Mouse (Mus musculus) MEL (cell line): Measurements from ENCODE around the gene Lrba. TPM values are rescaled to one million over a fixed set of nuclear protein-coding genes. Genes with fewer than 3 reads are reported as not detected.

Source experiments
- DNase-seq: peaks from one replicate; pipeline ENCODE4 v3.0.0; 2011; ENCODE audit warnings: low read depth, low spot score
- H3K27ac ChIP-seq: 2 replicates; pipeline ENCODE4 v1.5.1; 2012; ENCODE audit warnings: low read depth, mild to moderate bottlenecking, control low read depth, low read length, moderate library complexity; ENCODE audit not compliant: control insufficient read depth
- H3K27me3 ChIP-seq, 2 experiments: fragments of 150-350 bp in 1 of 2; sonication (generic) in 1 of 2; 2 replicates each; pipeline ENCODE4 v1.6.1; 2012; ENCODE audit warnings: low read length in 2 of 2, mild to moderate bottlenecking in 2 of 2, improper control_type of control experiment in 1 of 2, moderate library complexity in 1 of 2; ENCODE audit not compliant: insufficient read depth in 2 of 2, control insufficient read depth in 1 of 2
- H3K36me3 ChIP-seq, 2 experiments: 2 replicates each; pipeline ENCODE4 v1.6.1; 2012 to 2014; ENCODE audit warnings: low read length in 2 of 2, improper control_type of control experiment in 1 of 2, inconsistent platforms in 1 of 2, mild to moderate bottlenecking in 1 of 2; ENCODE audit not compliant: insufficient read depth in 2 of 2, control insufficient read depth in 1 of 2
- H3K4me1 ChIP-seq, 2 experiments: fragments of 150-350 bp in 1 of 2; sonication (generic) in 1 of 2; 2 replicates each; pipeline ENCODE4 v1.6.1; 2012; ENCODE audit warnings: low read length in 2 of 2, improper control_type of control experiment in 1 of 2, mild to moderate bottlenecking in 1 of 2; ENCODE audit not compliant: insufficient read depth in 2 of 2, control insufficient read depth in 1 of 2
- H3K4me3 ChIP-seq, 2 experiments: fragments of 150-350 bp in 1 of 2; sonication (generic) in 1 of 2; 2 replicates each; pipeline ENCODE4 v1.5.1; 2012; ENCODE audit warnings: low read depth in 2 of 2, low read length in 2 of 2, mild to moderate bottlenecking in 2 of 2, moderate library complexity in 2 of 2, control low read depth in 1 of 2, improper control_type of control experiment in 1 of 2; ENCODE audit not compliant: control insufficient read depth in 1 of 2, insufficient read depth in 1 of 2
- H3K79me2 ChIP-seq: 2 replicates; pipeline ENCODE4 v1.6.1; 2012; ENCODE audit warnings: mild to moderate bottlenecking, low read length, moderate library complexity; ENCODE audit not compliant: control insufficient read depth, poor library complexity, insufficient read depth
- H3K9ac ChIP-seq: 2 replicates; pipeline ENCODE4 v1.6.1; 2012; ENCODE audit warnings: low read depth, mild to moderate bottlenecking, control low read depth, low read length, moderate library complexity; ENCODE audit not compliant: control insufficient read depth, poor library complexity, severe bottlenecking
- H3K9me3 ChIP-seq: fragments of 150-350 bp; sonication (generic); replicated peaks from 2 replicates; pipeline ENCODE4 v1.6.1; 2012; ENCODE audit warnings: mild to moderate bottlenecking, low read length, improper control_type of control experiment, moderate library complexity; ENCODE audit not compliant: insufficient read depth
- BHLHE40 ChIP-seq: IDR thresholded peaks from 2 replicates; pipeline ENCODE4 v1.6.1; 2012; ENCODE audit warnings: low read depth, mild to moderate bottlenecking, inconsistent platforms, low read length, improper control_type of control experiment, borderline replicate concordance
- CHD2 ChIP-seq: IDR thresholded peaks from 2 replicates; pipeline ENCODE4 v1.6.1; 2011; ENCODE audit warnings: low read length, improper control_type of control experiment
- EP300 ChIP-seq, 2 experiments: IDR thresholded peaks; 2 replicates each; pipeline ENCODE4 v1.6.1; 2011; ENCODE audit warnings: improper control_type of control experiment in 2 of 2, low read length in 2 of 2, low read depth in 1 of 2, mild to moderate bottlenecking in 1 of 2
- ETS1 ChIP-seq: IDR thresholded peaks from 2 replicates; pipeline ENCODE4 v1.6.1; 2012; ENCODE audit warnings: low read depth, mild to moderate bottlenecking, inconsistent platforms, low read length, improper control_type of control experiment, moderate library complexity
- GABPA ChIP-seq: IDR thresholded peaks from 2 replicates; pipeline ENCODE4 v1.6.1; 2012; ENCODE audit warnings: low read depth, mild to moderate bottlenecking, inconsistent platforms, low read length, improper control_type of control experiment, moderate library complexity
- JUND ChIP-seq: IDR thresholded peaks from 2 replicates; pipeline ENCODE4 v1.6.1; 2011; ENCODE audit warnings: low read depth, mild to moderate bottlenecking, improper control_type of control experiment, low read length
- MAX ChIP-seq: IDR thresholded peaks from 2 replicates; pipeline ENCODE4 v1.6.1; 2011; ENCODE audit warnings: low read length, improper control_type of control experiment
- MAZ ChIP-seq: IDR thresholded peaks from 2 replicates; pipeline ENCODE4 v1.6.1; 2012; ENCODE audit warnings: low read depth, mild to moderate bottlenecking, inconsistent platforms, low read length, improper control_type of control experiment
- MEF2A ChIP-seq: IDR thresholded peaks from 2 replicates; pipeline ENCODE4 v1.6.1; 2014; ENCODE audit warnings: low read depth, mild to moderate bottlenecking, inconsistent platforms, low read length, improper control_type of control experiment; ENCODE audit not compliant: poor library complexity, insufficient replicate concordance, severe bottlenecking; ENCODE audit errors: extremely low read depth
- MXI1 ChIP-seq: IDR thresholded peaks from 2 replicates; pipeline ENCODE4 v1.6.1; 2011; ENCODE audit warnings: mild to moderate bottlenecking, low read depth, low read length, improper control_type of control experiment
- MYC ChIP-seq: IDR thresholded peaks from 2 replicates; pipeline ENCODE4 v1.6.1; 2011; ENCODE audit warnings: low read depth, mild to moderate bottlenecking, low read length, improper control_type of control experiment, moderate library complexity
- POLR2AphosphoS2 ChIP-seq: IDR thresholded peaks from 2 replicates; pipeline ENCODE4 v1.6.1; 2011; ENCODE audit warnings: low read length, improper control_type of control experiment
- RAD21 ChIP-seq: IDR thresholded peaks from 2 replicates; pipeline ENCODE4 v1.6.1; 2011; ENCODE audit warnings: mild to moderate bottlenecking, low read depth, low read length, improper control_type of control experiment
- RCOR1 ChIP-seq: IDR thresholded peaks from 2 replicates; pipeline ENCODE4 v1.6.1; 2012; ENCODE audit warnings: low read depth, mild to moderate bottlenecking, inconsistent platforms, low read length, improper control_type of control experiment
- SMC3 ChIP-seq: IDR thresholded peaks from 2 replicates; pipeline ENCODE4 v1.6.1; 2011; ENCODE audit warnings: low read depth, low read length, improper control_type of control experiment
- TAL1 ChIP-seq: IDR thresholded peaks from 2 replicates; pipeline ENCODE4 v1.6.1; 2012; ENCODE audit warnings: mild to moderate bottlenecking, inconsistent platforms, low read length, moderate library complexity, mixed read lengths
- UBTF ChIP-seq: IDR thresholded peaks from 2 replicates; pipeline ENCODE4 v1.6.1; 2012; ENCODE audit warnings: low read depth, mild to moderate bottlenecking, inconsistent platforms, low read length, improper control_type of control experiment, moderate library complexity, borderline replicate concordance; ENCODE audit not compliant: insufficient read depth
- USF1 ChIP-seq: IDR thresholded peaks from 2 replicates; pipeline ENCODE4 v1.6.1; 2014; ENCODE audit warnings: low read depth, mild to moderate bottlenecking, inconsistent platforms, low read length, improper control_type of control experiment, moderate library complexity
- USF2 ChIP-seq, 2 experiments: IDR thresholded peaks; 2 replicates each; pipeline ENCODE4 v1.6.1; 2011 to 2012; ENCODE audit warnings: improper control_type of control experiment in 2 of 2, low read length in 2 of 2, borderline replicate concordance in 1 of 2, inconsistent platforms in 1 of 2, low read depth in 1 of 2, mild to moderate bottlenecking in 1 of 2; ENCODE audit not compliant: insufficient read depth in 1 of 2
- ZNF384 ChIP-seq: IDR thresholded peaks from 2 replicates; pipeline ENCODE4 v1.6.1; 2012; ENCODE audit warnings: low read depth, mild to moderate bottlenecking, inconsistent platforms, low read length, improper control_type of control experiment
- polyA plus RNA-seq, 2 experiments: library from polyadenylated mRNA; stranded (reverse) in 1 of 2; unstranded in 1 of 2; fragments of >175 nt in 1 of 2; fragments of >200 nt in 1 of 2; gene quantifications; 2 replicates each; pipeline versions ENCODE4 v1.2.1 to v1.2.4; 2012; ENCODE audit warnings: low replicate concordance in 2 of 2, low read depth in 1 of 2; ENCODE audit not compliant: insufficient read length in 2 of 2, insufficient read depth in 1 of 2, missing spikeins in 1 of 2
- total RNA-seq: library from RNA; depleted of rRNA; stranded (reverse); fragments of 300-350 nt; gene quantifications from 2 replicates; pipeline ENCODE4 v1.2.3, GENCODE M21; 2012

The Lrba gene
- total and polyA plus RNA-seq, 3 experiments: 10.9 to 17.9 TPM; not detected in 1

- TF ChIP-seq MAZ (no peak), ETS1 (peak; percentile 36; the same call in 1 of the 2 replicates), GABPA (0 out of 2 replicates have a peak, but pooled peaks have one; percentile 16), RCOR1 (peak; percentile 77), TAL1 (0 out of 2 replicates have a peak, but pooled peaks have one; percentile 17), SMC3 (no peak)
Observed at GRCm38 (mm10) chr3:86210267-86210939, 14.1 kb upstream of the Lrba start (continued).

GRCm38 (mm10) chr3:86210959-86211358 is 13.5 kb upstream of the Lrba start:
- Histone ChIP-seq H3K27me3 (no peaks in the 10 kb centered on the region), H3K4me3 (peak overlapping the region in 1 of 2 experiments; percentile 21; a peak in 1 of 4 replicates), H3K36me3 (peaks cover 0 to 12% of the 10 kb centered on the region in 2 experiments; a peak in 2 of 4 replicates), H3K9ac (no peak overlapping the region)
- DNase-seq: no peak
- TF ChIP-seq USF1: peak; percentile 61
- TF ChIP-seq ZNF384: peak; percentile 1; the same call in 1 of the 2 replicates
- TF ChIP-seq JUND: 0 out of 2 replicates have a peak, but pooled peaks have one; percentile 2
- peak; percentile 75; the same call in 1 of the 2 replicates for TF ChIP-seq BHLHE40
- peak; percentile 3; the same call in 1 of the 2 replicates for TF ChIP-seq MXI1
- TF ChIP-seq MYC: no peak
- no peak for TF ChIP-seq MEF2A
- TF ChIP-seq, all 39 proteins: peak for 5
- Histone ChIP-seq H3K9me3 (no peaks in the 10 kb centered on the region), H3K4me1 (peaks cover 5% of the 10 kb centered on the region in 2 experiments), H3K27ac (peak overlapping the region; percentile 43), H3K79me2 (no peaks in the 10 kb centered on the region)

GRCm38 (mm10) chr3:86214248-86214647 is 10.2 kb upstream of the Lrba start:
- H3K79me2 ChIP-seq: no peaks in the 10 kb centered on the region
- H3K9ac ChIP-seq: no peak overlapping the region
- no peak overlapping the region for H3K4me3 ChIP-seq
- no peaks in the 10 kb centered on the region for H3K9me3 ChIP-seq
- no peak overlapping the region for H3K27ac ChIP-seq
- peaks cover 5% of the 10 kb centered on the region in 2 experiments; a peak in 3 of 4 replicates for H3K4me1 ChIP-seq
- H3K36me3 ChIP-seq: peaks cover 0 to 6% of the 10 kb centered on the region in 2 experiments; a peak in 2 of 4 replicates
- TF ChIP-seq RAD21 (no peak), SMC3 (no peak), CHD2 (no peak), ETS1 (no peak), UBTF (no peak), ZNF384 (no peak), MAX (no peak), GABPA (no peak), POLR2AphosphoS2 (no peak), USF2 (IDR thresholded peaks at IDR 0.05; ENCODE audit: borderline replicate concordance in 1 of 2, insufficient read depth in 1 of 2, low read depth in 1 of 2, low read length in 2 of 2) (no peak), EP300 (IDR thresholded peaks at IDR 0.05; ENCODE audit: low read depth in 1 of 2, low read length in 2 of 2) (no peak)
- DNase-seq: no peak
- H3K27me3 ChIP-seq: no peaks in the 10 kb centered on the region
